Mouse (Mus musculus) cerebellum, postnatal 25 days (tissue): ENCODE results near the gene Ak9.
"Not testable (repeated sequence)": the region's sequence is repeated elsewhere in the genome, so short reads cannot be mapped to it uniquely, and the experiment has no call there.

Experiments used
- DNase-seq, 2 experiments: peaks; one replicate each; pipeline ENCODE4 v3.0.0; 2021; ENCODE audit warnings: mixed read lengths in 2 of 2

Gene Ak9

GRCm38 (mm10) chr10:41332533-41333043 is 28.8 kb downstream of the Ak9 start:
- no peak for DNase-seq

GRCm38 (mm10) chr10:41341346-41341745 is 37.6 kb downstream of the Ak9 start:
- DNase-seq = no peak

GRCm38 (mm10) chr10:41365086-41365485 is 61.3 kb downstream of the Ak9 start:
- DNase-seq = no peak

GRCm38 (mm10) chr10:41380466-41380865 is 76.7 kb downstream of the Ak9 start:
- DNase-seq = no peak

- no peak for DNase-seq
Measured at GRCm38 (mm10) chr10:41385506-41386221, 81.9 kb downstream of the Ak9 start.

- no peak for DNase-seq
Measured at GRCm38 (mm10) chr10:41393555-41393954, 89.8 kb downstream of the Ak9 start.

- no peak for DNase-seq
Measured at GRCm38 (mm10) chr10:41401097-41401496, 97.3 kb downstream of the Ak9 start.

GRCm38 (mm10) chr10:41403364-41403763 is 99.6 kb downstream of the Ak9 start:
- DNase-seq = no peak

- no peak for DNase-seq
Measured at GRCm38 (mm10) chr10:41403893-41404612, 100.3 kb downstream of the Ak9 start.

GRCm38 (mm10) chr10:41410176-41410575 is 106.4 kb downstream of the Ak9 start:
- DNase-seq = not testable (repeated sequence)

- not testable (repeated sequence) for DNase-seq
Measured at GRCm38 (mm10) chr10:41410821-41411220, 107.0 kb downstream of the Ak9 start.

- not testable (repeated sequence) for DNase-seq
Measured at GRCm38 (mm10) chr10:41413471-41413870, 109.7 kb downstream of the Ak9 start.

- DNase-seq = not testable (repeated sequence)
Measured at GRCm38 (mm10) chr10:41415368-41415767, 111.6 kb downstream of the Ak9 start.

- DNase-seq = no peak
Measured at GRCm38 (mm10) chr10:41420496-41421200, 116.9 kb downstream of the Ak9 start.

GRCm38 (mm10) chr10:41423681-41424080 is 119.9 kb downstream of the Ak9 start:
- DNase-seq = no peak

- DNase-seq = no peak
Measured at GRCm38 (mm10) chr10:41426368-41426767, 122.6 kb downstream of the Ak9 start.

- peak; percentile 61 to 76 for DNase-seq
Measured at GRCm38 (mm10) chr10:41434624-41435023, 130.8 kb downstream of the Ak9 start.

GRCm38 (mm10) chr10:41435141-41435540 is 131.4 kb downstream of the Ak9 start:
- DNase-seq = no peak

GRCm38 (mm10) chr10:41448216-41448615 is 144.4 kb downstream of the Ak9 start:
- no peak for DNase-seq

- peak; percentile 57 to 67 for DNase-seq
Measured at GRCm38 (mm10) chr10:41449684-41450083, 145.9 kb downstream of the Ak9 start.

GRCm38 (mm10) chr10:41450137-41450670 is 146.4 kb downstream of the Ak9 start, which contains the start of gene Zbtb24:
Gene Zbtb24 (plus strand): TSS chr10:41450383.
- DNase-seq = peak; percentile 98 to 99

- DNase-seq = no peak
Measured at GRCm38 (mm10) chr10:41450780-41451522, 147.2 kb downstream of the Ak9 start.
